Mouse (Mus musculus) CH12.LX (cell line): ENCODE measurements around the gene Wdfy2. TPM values are rescaled to one million over a fixed set of nuclear protein-coding genes. Genes with fewer than 3 reads are reported as not detected.
"Not testable (repeated sequence)": the region's sequence is repeated elsewhere in the genome, so short reads cannot be mapped to it uniquely, and the experiment has no call there.

Experiments
- DNase-seq: peaks from one replicate; pipeline ENCODE4 v3.0.0-alpha.2; 2013; ENCODE audit errors: extremely low read depth
- H3K27ac ChIP-seq: 2 replicates; pipeline ENCODE4 v1.5.1; 2012; ENCODE audit warnings: low read depth, mild to moderate bottlenecking, control low read depth, moderate library complexity; ENCODE audit not compliant: insufficient read depth
- H3K27me3 ChIP-seq: replicated peaks from 2 replicates; pipeline ENCODE3; 2012; ENCODE audit warnings: inconsistent platforms
- H3K36me3 ChIP-seq, 2 experiments: replicated peaks in 1 of 2; 2 replicates each; pipeline versions ENCODE3 to v1.6.1; 2012; ENCODE audit warnings: inconsistent platforms in 1 of 2, low read length in 1 of 2, mild to moderate bottlenecking in 1 of 2, mixed read lengths in 1 of 2, moderate library complexity in 1 of 2; ENCODE audit not compliant: control insufficient read depth in 1 of 2, insufficient read depth in 1 of 2
- H3K4me1 ChIP-seq, 2 experiments: 2 replicates each; pipeline ENCODE4 v1.6.1; 2012; ENCODE audit warnings: inconsistent platforms in 1 of 2, moderate library complexity in 1 of 2; ENCODE audit not compliant: insufficient read depth in 2 of 2, control insufficient read depth in 1 of 2
- H3K4me2 ChIP-seq: 2 replicates; pipeline ENCODE4 v1.6.1; 2012; ENCODE audit warnings: low read depth, mild to moderate bottlenecking, control low read depth; ENCODE audit not compliant: poor library complexity, insufficient read depth, severe bottlenecking
- H3K4me3 ChIP-seq, 3 experiments: fragments of 150-350 bp in 1 of 3; sonication (generic) in 1 of 3; replicated peaks in 1 of 3; 2 replicates each; pipeline versions ENCODE3 to v1.5.1; 2011 to 2012; ENCODE audit warnings: low read depth in 2 of 3, low read length in 2 of 3, mild to moderate bottlenecking in 2 of 3, moderate library complexity in 2 of 3, control low read depth in 1 of 3, improper control_type of control experiment in 1 of 3, inconsistent platforms in 1 of 3, mixed read lengths in 1 of 3; ENCODE audit not compliant: poor library complexity in 1 of 3
- H3K79me2 ChIP-seq: replicated peaks from 2 replicates; pipeline ENCODE4 v1.6.1; 2012; ENCODE audit warnings: mild to moderate bottlenecking, moderate library complexity; ENCODE audit not compliant: control insufficient read depth, poor library complexity, insufficient read depth, severe bottlenecking; ENCODE audit errors: extremely low read depth
- H3K9ac ChIP-seq: 2 replicates; pipeline ENCODE4 v1.6.1; 2012; ENCODE audit warnings: low read depth, mild to moderate bottlenecking, control low read depth, moderate library complexity; ENCODE audit not compliant: insufficient read depth
- H3K9me3 ChIP-seq: replicated peaks from 2 replicates; pipeline ENCODE3; 2012; ENCODE audit warnings: low read length, inconsistent platforms, mixed read lengths
- CHD1 ChIP-seq: IDR thresholded peaks from 2 replicates; pipeline ENCODE4 v1.6.1; 2012; ENCODE audit warnings: low read depth, low read length, improper control_type of control experiment, inconsistent platforms
- CTCF ChIP-seq, 2 experiments: IDR thresholded peaks in 1 of 2; conservative IDR thresholded peaks in 1 of 2; 2 replicates each; pipeline ENCODE4 v1.5.1; 2011 to 2012; ENCODE audit warnings: low read depth in 2 of 2, low read length in 2 of 2, improper control_type of control experiment in 1 of 2, inconsistent platforms in 1 of 2, mild to moderate bottlenecking in 1 of 2, moderate library complexity in 1 of 2
- ELF1 ChIP-seq: IDR thresholded peaks from 2 replicates; pipeline ENCODE4 v1.6.1; 2014; ENCODE audit warnings: low read depth, mild to moderate bottlenecking, inconsistent platforms, low read length, improper control_type of control experiment
- EP300 ChIP-seq: IDR thresholded peaks from 2 replicates; pipeline ENCODE4 v1.6.1; 2011; ENCODE audit warnings: low read length, improper control_type of control experiment
- GABPA ChIP-seq: IDR thresholded peaks from 2 replicates; pipeline ENCODE4 v1.6.1; 2012; ENCODE audit warnings: low read depth, low read length, improper control_type of control experiment, inconsistent platforms; ENCODE audit not compliant: insufficient replicate concordance
- HCFC1 ChIP-seq: IDR thresholded peaks from 2 replicates; pipeline ENCODE4 v1.6.1; 2012; ENCODE audit warnings: low read depth, mild to moderate bottlenecking, inconsistent platforms, low read length, improper control_type of control experiment
- IRF4 ChIP-seq: IDR thresholded peaks from 2 replicates; pipeline ENCODE4 v1.6.1; 2014; ENCODE audit warnings: low read depth, mild to moderate bottlenecking, inconsistent platforms, low read length, improper control_type of control experiment
- JUN ChIP-seq: IDR thresholded peaks from 2 replicates; pipeline ENCODE4 v1.6.1; 2011; ENCODE audit warnings: low read depth, mild to moderate bottlenecking, low read length, improper control_type of control experiment, moderate library complexity; ENCODE audit not compliant: insufficient read depth
- JUND ChIP-seq: conservative IDR thresholded peaks from 2 replicates; pipeline ENCODE4 v1.6.1; 2011; ENCODE audit warnings: low read depth, low read length, improper control_type of control experiment
- KAT2A ChIP-seq: IDR thresholded peaks from 2 replicates; pipeline ENCODE4 v1.6.1; 2012; ENCODE audit warnings: low read length, improper control_type of control experiment, inconsistent platforms; ENCODE audit not compliant: insufficient replicate concordance
- MAFK ChIP-seq: IDR thresholded peaks from 2 replicates; pipeline ENCODE4 v1.6.1; 2011; ENCODE audit warnings: low read length, improper control_type of control experiment; ENCODE audit not compliant: insufficient replicate concordance
- MAZ ChIP-seq: IDR thresholded peaks from 2 replicates; pipeline ENCODE4 v1.6.1; 2012; ENCODE audit warnings: low read depth, mild to moderate bottlenecking, inconsistent platforms, low read length, improper control_type of control experiment, moderate library complexity
- MEF2A ChIP-seq: IDR thresholded peaks from 2 replicates; pipeline ENCODE4 v1.6.1; 2014; ENCODE audit warnings: low read depth, mild to moderate bottlenecking, inconsistent platforms, low read length, improper control_type of control experiment, borderline replicate concordance
- MXI1 ChIP-seq: IDR thresholded peaks from 2 replicates; pipeline ENCODE4 v1.6.1; 2011; ENCODE audit warnings: mild to moderate bottlenecking, low read depth, low read length, improper control_type of control experiment
- MYC ChIP-seq: IDR thresholded peaks from 2 replicates; pipeline ENCODE4 v1.6.1; 2011; ENCODE audit warnings: low read depth, mild to moderate bottlenecking, improper control_type of control experiment, low read length
- PAX5 ChIP-seq: IDR thresholded peaks from 2 replicates; pipeline ENCODE4 v1.6.1; 2012; ENCODE audit warnings: low read length, inconsistent platforms, mixed read lengths
- POLR2A ChIP-seq: IDR thresholded peaks from 2 replicates; pipeline ENCODE4 v1.6.1; 2011; ENCODE audit warnings: low read depth, mild to moderate bottlenecking, improper control_type of control experiment, low read length
- RAD21 ChIP-seq: IDR thresholded peaks from 2 replicates; pipeline ENCODE4 v1.6.1; 2011; ENCODE audit warnings: low read depth, mild to moderate bottlenecking, low read length, improper control_type of control experiment, moderate library complexity
- RCOR1 ChIP-seq: conservative IDR thresholded peaks from 2 replicates; pipeline ENCODE4 v1.6.1; 2012; ENCODE audit warnings: low read depth, mild to moderate bottlenecking, inconsistent platforms, low read length, improper control_type of control experiment
- SIN3A ChIP-seq: IDR thresholded peaks from 2 replicates; pipeline ENCODE4 v1.6.1; 2012; ENCODE audit warnings: low read length, improper control_type of control experiment, inconsistent platforms
- SMC3 ChIP-seq: IDR thresholded peaks from 2 replicates; pipeline ENCODE4 v1.6.1; 2011; ENCODE audit warnings: low read depth, low read length, improper control_type of control experiment
- TBP ChIP-seq: conservative IDR thresholded peaks from 2 replicates; pipeline ENCODE4 v1.6.1; 2011; ENCODE audit warnings: low read depth, low read length, improper control_type of control experiment
- USF2 ChIP-seq: conservative IDR thresholded peaks from 2 replicates; pipeline ENCODE4 v1.6.1; 2011; ENCODE audit warnings: low read depth, low read length, improper control_type of control experiment
- ZKSCAN1 ChIP-seq: IDR thresholded peaks from 2 replicates; pipeline ENCODE4 v1.6.1; 2012; ENCODE audit warnings: low read depth, inconsistent platforms, low read length, improper control_type of control experiment, borderline replicate concordance
- dilution Hi-C: fragments of 300-500 bp; cut with MboI; formaldehyde crosslinking; loops from 2 replicates; pipeline ENCODE4 v1.14.3; 2020; ENCODE audit warnings: low sequenced_read_pairs; ENCODE audit not compliant: extremely low pct_unique_long_range_greater_than_20kb, extremely low pct_ligation_motif_present
- in situ Hi-C: fragments of 300-500 bp; cut with MboI; formaldehyde crosslinking; loops from 3 replicates; pipeline ENCODE4 v1.14.3; 2019; ENCODE audit warnings: low sequenced_read_pairs, low pct_ligation_motif_present, low pct_unique_long_range_greater_than_20kb, mixed read lengths
- polyA plus RNA-seq: library from polyadenylated mRNA; unstranded; fragments of >175 nt; gene quantifications from 2 replicates; pipeline ENCODE4 v1.2.1, GENCODE M21; 2012; ENCODE audit warnings: low read depth; ENCODE audit not compliant: insufficient read length
- total RNA-seq, 2 experiments: library from RNA; depleted of rRNA; stranded (reverse); fragments of 300-350 nt in 1 of 2; fragments of >200 nt in 1 of 2; gene quantifications; 2 replicates each; pipeline ENCODE4 v1.2.3; 2012 to 2014

Wdfy2 gene
- total and polyA plus RNA-seq, 3 experiments, result 6.3 to 6.7 (median 6.6) TPM

- H3K36me3 ChIP-seq, result no peaks in the 10 kb centered on the region
- H3K27me3 ChIP-seq, result no peaks in the 10 kb centered on the region
- no peaks in the 10 kb centered on the region for H3K79me2 ChIP-seq
- in situ Hi-C loops, result no loop called here
- no peak overlapping the region for H3K9ac ChIP-seq
- dilution Hi-C loops, result no loop called here
- H3K4me1 ChIP-seq, result peaks cover 7 to 36% of the 10 kb centered on the region in 2 experiments
- TF ChIP-seq MAZ, result no peak
- TF ChIP-seq GABPA, result no peak
- TF ChIP-seq MAFK, result no peak
- TF ChIP-seq TBP, result no peak
- no peak overlapping the region for H3K27ac ChIP-seq
- no peak for DNase-seq
- peak overlapping the region; percentile 5; the same call in 1 of the 2 replicates for H3K4me2 ChIP-seq
- no peaks in the 10 kb centered on the region for H3K9me3 ChIP-seq
- H3K4me3 ChIP-seq, result no peak overlapping the region
These were observed 3.9 kb upstream of the Wdfy2 start for GRCm38 (mm10) chr14:62833541-62833940.

GRCm38 (mm10) chr14:62835737-62836136, 1.7 kb upstream of the Wdfy2 start:
- dilution Hi-C loops, H3K79me2 ChIP-seq: not testable (repeated sequence)

GRCm38 (mm10) chr14:62836926-62837640, 395 bp upstream of the Wdfy2 start:
- dilution Hi-C loops, result no loop called here
- Histone ChIP-seq H3K79me2 (no peaks in the 10 kb centered on the region; the same call in 1 of the 2 replicates), H3K4me2 (peak overlapping the region; percentile 53; the same call in 1 of the 2 replicates), H3K27ac (peak overlapping the region; percentile 16), H3K36me3 (peaks cover 0 to 9% of the 10 kb centered on the region in 2 experiments), H3K4me3 (peak overlapping the region; percentile 33 to 63 (median 48)), H3K9me3 (peaks cover 5% of the 10 kb centered on the region), H3K9ac (peak overlapping the region; percentile 64), H3K4me1 (peaks cover 2 to 46% of the 10 kb centered on the region in 2 experiments; a peak in 2 of 4 replicates), H3K27me3 (no peaks in the 10 kb centered on the region)
- DNase-seq, result peak; percentile 99
- in situ Hi-C loops, result no loop called here
- peak; percentile 26 for TF ChIP-seq SMC3
- peak; percentile 88; the same call in 1 of the 2 replicates for TF ChIP-seq KAT2A
- TF ChIP-seq MEF2A, result peak; percentile 65; the same call in 1 of the 2 replicates
- no peak for TF ChIP-seq RCOR1
- no peak for TF ChIP-seq PAX5
- no peak for TF ChIP-seq USF2
- peak in 1 of 2 experiments; percentile 93; a peak in 3 of 4 replicates for TF ChIP-seq CTCF (conservative IDR thresholded peaks at IDR 0.05 in 1 of 2, IDR thresholded peaks at IDR 0.05 in 1 of 2; ENCODE audit: low read depth in 2 of 2, low read length in 2 of 2)
- peak; percentile 68; the same call in 1 of the 2 replicates for TF ChIP-seq MYC
- TF ChIP-seq RAD21, result peak; percentile 48
- TF ChIP-seq SIN3A, result 0 out of 2 replicates have a peak, but pooled peaks have one; percentile 81
- no peak for TF ChIP-seq EP300
- TF ChIP-seq MXI1, result 0 out of 2 replicates have a peak, but pooled peaks have one; percentile 24
- no peak for TF ChIP-seq ZKSCAN1
- TF ChIP-seq TBP, result no peak
- TF ChIP-seq HCFC1, result peak; percentile 97
- TF ChIP-seq IRF4, result peak; percentile 56; the same call in 1 of the 2 replicates
- peak; percentile 40 for TF ChIP-seq JUN
- TF ChIP-seq CHD1, result no peak
- TF ChIP-seq ELF1, result peak; percentile 94
- TF ChIP-seq MAZ, result peak; percentile 96
- peak; percentile 84 for TF ChIP-seq JUND
- peak; percentile 59 for TF ChIP-seq POLR2A

More at GRCm38 (mm10) chr14:62835737-62836136, 1.7 kb upstream of the Wdfy2 start:
- H3K4me3 ChIP-seq, H3K36me3 ChIP-seq, H3K4me2 ChIP-seq, H3K27ac ChIP-seq, in situ Hi-C loops, H3K9ac ChIP-seq, DNase-seq, H3K9me3 ChIP-seq, H3K27me3 ChIP-seq: not testable (repeated sequence)
- peaks cover 2 to 40% of the 10 kb centered on the region in 2 experiments; a peak in 2 of 4 replicates for H3K4me1 ChIP-seq
